Comparison of ENCODE assay signal across 13 mouse cellular contexts in the genomic region with DNA sequence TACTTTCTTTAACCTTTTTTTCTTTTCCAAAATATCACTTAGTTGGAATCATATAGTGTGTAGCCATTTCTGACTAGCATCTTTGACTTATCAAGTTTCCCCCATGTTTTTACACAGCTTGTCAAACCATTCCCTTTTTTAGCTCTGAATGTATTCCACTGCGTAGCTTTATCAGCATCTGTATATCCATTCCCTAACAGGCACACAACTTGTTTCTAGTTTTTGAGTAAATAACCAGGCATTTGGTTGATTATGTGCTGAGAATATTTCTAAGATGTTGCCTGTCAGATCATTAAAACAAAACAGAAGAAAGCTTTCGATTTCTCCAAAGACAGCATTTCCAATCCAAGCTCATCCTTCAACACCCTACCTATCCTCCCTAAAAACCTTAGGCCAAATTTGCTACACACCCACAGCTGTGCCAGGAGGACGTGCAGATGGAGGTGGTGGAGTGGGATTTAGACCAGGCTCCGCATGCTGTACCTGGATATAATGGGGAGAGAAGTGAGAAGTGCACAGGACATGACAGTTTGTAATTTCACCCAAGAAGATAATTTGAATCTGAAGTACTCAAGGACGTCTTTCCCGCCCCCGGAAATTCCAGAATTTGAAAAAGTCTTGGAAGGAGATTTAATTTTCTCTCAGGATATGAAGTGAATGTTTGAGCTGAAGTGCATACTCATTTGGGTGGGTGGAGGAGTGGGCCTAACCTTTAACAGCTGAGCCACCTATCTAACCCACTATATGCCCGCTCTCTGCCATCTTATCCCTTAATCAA. TPM values are rescaled to one million over a fixed set of nuclear protein-coding genes. Genes with fewer than 3 reads are reported as not detected.
"Had no signal": no experiment of that assay in that cellular context is flagged by ENCODE, and none has a peak within 500 bp of the region (broad histone marks: within the 10 kb centered on the region; RNA-seq: fewer than 3 reads in every experiment).

No protein-coding gene starts in this region.

- H3K27ac ChIP-seq: limb, embryonic 13.5 days; liver, embryonic 14.5 days; midbrain, embryonic 10.5 days had no signal

- H3K4me2 ChIP-seq: limb, embryonic 13.5 days had no signal

- H3K27me3 ChIP-seq: limb, embryonic 13.5 days had no signal

- DNase-seq: kidney, adult 8-10 months; kidney, postnatal 25 days; layer of hippocampus, adult 9-11 months; layer of hippocampus, postnatal 36 days; right cerebral cortex, postnatal 25 days; thymus, adult 18-20 months; thymus, postnatal 14 days had no signal

- H3K9me3 ChIP-seq: limb, embryonic 13.5 days had no signal

- H3K4me1 ChIP-seq: limb, embryonic 13.5 days; midbrain, embryonic 10.5 days had no signal

- ATAC-seq: inflammation-experienced regulatory T-cells, adult 6 months; intestine, postnatal 0 days; midbrain, embryonic 16.5 days had no signal

- H3K9ac ChIP-seq: limb, embryonic 13.5 days; liver, embryonic 14.5 days had no signal

- H3K4me3 ChIP-seq: limb, embryonic 13.5 days; midbrain, embryonic 10.5 days had no signal

- H3K36me3 ChIP-seq: limb, embryonic 13.5 days; midbrain, embryonic 10.5 days had no signal

RNA-seq across cellular contexts. Expression of gene Rgs4, which starts 54.8 kb away (rescaled TPM):
- polyA plus RNA-seq: inflammation-experienced regulatory T-cells, adult 6 months had no signal
